Mouse (Mus musculus): Measurements from ENCODE around the gene Mtmr14.

- TF ChIP-seq GATA1 (IDR thresholded peaks at IDR 0.05; ENCODE audit: borderline replicate concordance, low read length): no peak
- no peak for TF ChIP-seq FLI1 (IDR thresholded peaks at IDR 0.05; ENCODE audit: low read length)
Observed at GRCm38 (mm10) chr6:113286316-113286715, 48.7 kb downstream of the Mtmr14 start.

Measured in megakaryocyte, embryonic 14.5 days (primary cell).